Comparison of ENCODE assay signal across 7 mouse cellular contexts in genomic region chr7:19209494-19209893, GRCm38 (mm10). TPM values are rescaled to one million over a fixed set of nuclear protein-coding genes. Genes with fewer than 3 reads are reported as not detected.
"Had no signal": no experiment of that assay in that cellular context is flagged by ENCODE, and none has a peak within 500 bp of the region (broad histone marks: within the 10 kb centered on the region; RNA-seq: fewer than 3 reads in every experiment).

No protein-coding gene starts in this region.

- DNase-seq: layer of hippocampus, adult 9-11 months; liver; right cerebral cortex, postnatal 25 days; spleen, adult 18-20 months; thymus, adult 18-20 months had no signal

RNA-seq across cellular contexts. Expression of gene Gpr4, which starts 2.8 kb away (rescaled TPM):
- total RNA-seq: monocyte, adult 5-6 weeks; neutrophil, adult 5-6 weeks had no signal

RNA-seq across cellular contexts. Expression of gene Gipr, which starts 43.6 kb away (rescaled TPM):
- total RNA-seq: monocyte, adult 5-6 weeks; neutrophil, adult 5-6 weeks had no signal
